Mouse (Mus musculus) neural tube, embryonic 10.5 days (tissue): ENCODE data around the gene Tent4a.

ENCODE experiments used
- DNase-seq: peaks from one replicate; pipeline ENCODE4 v3.0.0-alpha.2; 2017; ENCODE audit warnings: low spot score; ENCODE audit errors: extremely low spot score

Gene Tent4a

DNA sequence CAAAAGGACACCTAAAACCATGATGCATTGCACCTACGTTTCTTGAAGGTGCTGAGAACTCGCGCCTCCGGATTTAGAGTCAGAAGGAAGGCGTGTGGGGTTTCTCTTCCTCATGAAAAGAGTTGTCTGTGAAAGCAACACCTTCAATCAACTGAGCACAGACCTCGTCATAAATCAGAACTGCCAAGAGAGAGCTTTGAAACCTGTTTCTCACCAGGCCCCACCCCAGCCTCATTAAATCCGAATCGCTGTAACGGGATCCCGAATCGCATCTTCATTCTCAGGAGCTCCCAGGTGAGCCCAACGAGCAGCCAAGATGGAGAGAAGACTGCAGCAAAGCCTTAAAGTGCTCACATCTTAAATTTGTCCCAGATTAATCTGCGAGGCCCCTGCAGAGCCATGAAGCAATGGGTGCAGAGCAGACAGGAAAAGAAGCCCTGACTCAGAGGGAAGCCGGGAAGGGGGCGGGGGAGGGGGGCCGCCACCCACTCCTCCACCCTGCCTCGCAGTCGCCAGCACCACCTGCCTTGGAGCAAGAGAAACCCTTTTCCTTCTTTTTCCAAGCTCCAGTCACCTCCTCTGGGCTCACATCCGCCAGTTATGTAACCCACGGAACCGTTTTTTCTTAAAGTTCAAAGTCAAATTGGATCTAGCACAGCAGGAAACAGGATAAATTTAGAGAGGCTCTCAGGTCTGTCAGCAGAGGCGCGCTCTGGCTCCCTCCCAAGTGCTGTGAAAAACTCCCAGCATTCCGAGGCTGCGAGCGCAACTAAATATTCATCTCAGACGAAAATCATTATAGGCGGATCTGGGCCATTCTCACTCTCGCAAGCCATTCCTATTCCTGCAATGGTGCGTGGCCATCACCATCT lies 52.5 kb downstream of the Tent4a start:
- peak; percentile 34 for DNase-seq

DNA sequence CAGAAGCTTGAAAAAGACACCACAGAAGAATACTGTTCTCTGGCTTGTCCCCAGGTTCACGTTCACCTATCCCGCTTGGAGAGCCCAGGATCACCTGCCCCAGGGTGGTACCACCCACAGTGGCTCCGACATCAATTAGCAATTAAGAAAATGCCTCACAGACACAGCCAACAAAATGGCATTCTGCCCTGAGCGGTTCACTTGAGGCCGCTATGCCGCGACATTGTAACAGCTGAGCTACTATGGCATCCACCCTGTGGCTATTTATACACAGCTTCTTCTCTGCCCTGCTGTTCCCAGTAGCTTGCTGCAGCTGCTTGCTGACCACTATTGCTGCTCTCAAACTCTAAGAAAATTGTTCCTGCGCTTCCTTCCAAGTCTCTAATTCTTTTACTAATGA lies 53.4 kb downstream of the Tent4a start:
- no peak for DNase-seq

DNA sequence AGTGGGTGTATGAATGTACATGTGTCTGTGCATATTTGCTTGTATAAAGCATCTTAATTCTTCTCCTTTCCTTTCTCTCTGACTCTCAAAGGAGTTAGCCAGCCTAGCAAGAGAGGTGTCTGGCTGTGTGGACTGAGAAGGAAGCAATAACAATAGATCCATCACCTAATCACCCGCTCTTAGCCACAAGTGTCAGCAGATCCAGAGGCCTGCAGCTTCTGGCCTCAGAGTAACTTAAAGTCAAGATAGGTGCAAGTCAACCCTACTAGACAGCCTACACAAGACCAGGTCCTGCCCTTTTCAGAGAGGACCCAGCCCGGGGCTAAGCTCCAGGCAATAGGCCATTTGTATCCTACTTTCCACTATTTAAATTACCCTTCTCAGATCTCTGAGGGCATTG lies 54.5 kb downstream of the Tent4a start:
- DNase-seq = no peak

DNA sequence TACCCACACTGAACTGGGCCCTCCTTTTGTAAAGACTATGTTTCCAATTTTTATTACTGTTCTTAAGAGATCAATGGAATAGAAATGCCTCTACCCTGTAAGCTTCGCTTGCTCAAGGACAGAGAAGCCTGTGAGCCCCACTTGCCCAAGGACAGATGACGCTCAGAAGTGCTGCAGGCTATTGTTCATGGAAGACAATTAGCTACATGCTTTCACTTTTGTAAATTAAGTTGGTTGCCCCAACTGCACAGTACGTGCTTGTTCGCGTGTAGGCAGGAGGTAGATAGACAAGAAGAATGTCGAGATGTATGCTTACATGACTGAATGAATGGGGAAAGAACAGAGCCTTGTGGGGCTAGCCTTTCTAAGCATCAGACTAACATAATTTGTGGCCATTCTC lies 55.7 kb downstream of the Tent4a start:
- no peak for DNase-seq

DNA sequence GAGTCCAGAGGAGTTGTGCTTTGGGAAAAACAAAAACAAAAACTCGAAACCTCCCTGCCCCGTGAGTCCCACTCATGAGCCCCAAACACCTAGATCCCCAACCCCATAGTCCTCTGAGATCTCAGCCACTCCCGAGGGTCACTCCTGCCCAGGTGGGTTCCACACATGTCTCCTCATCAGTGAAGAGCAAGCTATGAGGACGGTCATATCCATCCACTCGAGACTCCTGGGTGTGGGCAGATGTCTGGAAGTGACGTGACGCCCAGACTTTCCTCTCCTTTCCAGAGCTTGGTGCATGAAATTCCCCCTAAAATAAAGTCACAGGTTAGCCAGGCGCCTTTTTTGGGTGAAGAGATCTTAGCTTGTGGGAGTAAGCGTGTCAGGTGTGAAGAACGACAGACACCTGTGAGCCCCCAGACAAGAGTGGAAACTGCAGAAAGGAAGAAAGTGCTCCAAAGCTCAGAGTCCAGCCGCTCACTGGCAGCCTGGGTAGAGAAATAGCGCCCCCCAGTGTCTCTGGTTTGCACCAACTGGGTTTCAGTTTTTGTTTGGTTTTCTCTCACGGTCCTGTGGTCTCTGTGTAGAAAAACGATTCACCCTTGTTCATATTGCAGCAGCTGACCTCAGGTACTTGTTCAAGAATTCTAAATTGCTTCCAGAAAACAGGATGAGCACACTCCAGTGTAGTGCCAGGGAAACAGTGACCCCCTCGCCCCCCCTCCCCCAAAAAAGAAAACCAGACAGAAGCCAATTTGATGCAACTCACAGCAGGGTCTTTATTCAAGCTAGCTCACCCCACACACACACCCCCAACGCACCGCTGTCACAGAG lies 73.6 kb downstream of the Tent4a start:
- DNase-seq = peak; percentile 71

DNA sequence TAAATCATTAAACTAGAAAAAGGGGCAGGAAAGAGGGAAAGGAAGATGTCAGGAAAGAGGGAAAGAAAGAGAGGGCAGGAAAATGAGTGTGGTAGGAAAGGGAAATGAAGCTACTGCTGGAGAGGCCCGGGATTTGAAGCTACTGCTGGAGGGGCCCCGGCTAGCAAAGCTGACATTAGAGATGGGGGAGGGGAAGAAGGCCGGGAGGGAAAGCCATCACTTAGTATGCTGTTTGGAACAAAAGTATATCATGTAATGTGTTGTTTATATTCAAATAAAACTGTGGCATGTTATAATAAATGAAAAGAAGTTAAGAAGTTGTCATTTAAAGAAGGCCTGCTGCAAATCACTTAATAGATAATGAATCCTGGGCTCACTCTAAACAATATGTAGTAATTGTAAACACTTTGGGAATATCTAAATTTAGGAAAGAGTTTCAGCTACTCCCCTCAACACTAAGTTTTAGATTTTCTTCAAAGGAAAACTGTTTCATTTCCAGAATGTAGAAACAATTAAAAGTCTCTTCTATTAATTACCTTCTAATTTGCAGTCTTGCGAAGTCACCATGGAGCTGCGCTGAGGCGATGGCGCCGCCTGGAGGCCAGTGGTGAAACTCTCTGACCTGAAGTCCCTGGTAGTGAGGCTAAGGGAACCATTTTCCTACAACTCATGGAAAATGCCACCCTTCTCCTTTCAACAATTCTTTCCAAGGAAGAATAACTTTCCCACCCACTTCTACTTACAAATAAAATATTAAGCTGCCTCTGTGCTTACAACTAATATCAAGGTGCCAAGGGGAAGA lies 74.6 kb downstream of the Tent4a start:
- DNase-seq = peak; percentile 49

DNA sequence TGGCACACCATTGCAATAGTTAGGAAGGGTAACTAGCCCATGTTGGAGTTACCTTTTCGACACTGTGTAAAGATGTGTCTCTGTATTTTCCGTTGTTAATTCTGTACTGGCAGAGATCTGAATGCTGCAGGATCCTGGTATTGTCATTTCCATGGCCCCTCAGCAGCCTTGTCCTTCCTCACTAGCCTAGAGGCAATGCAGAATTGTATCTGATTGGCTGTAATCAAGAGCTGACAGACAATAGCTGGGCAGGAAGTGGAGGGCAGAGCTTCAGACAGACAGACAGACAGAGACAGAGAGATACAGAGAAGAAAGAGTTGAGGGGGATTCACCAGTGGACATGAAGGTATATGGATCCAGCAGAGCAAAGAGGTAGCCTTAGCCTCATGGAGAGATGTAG lies 75.5 kb downstream of the Tent4a start:
- DNase-seq = no peak

DNA sequence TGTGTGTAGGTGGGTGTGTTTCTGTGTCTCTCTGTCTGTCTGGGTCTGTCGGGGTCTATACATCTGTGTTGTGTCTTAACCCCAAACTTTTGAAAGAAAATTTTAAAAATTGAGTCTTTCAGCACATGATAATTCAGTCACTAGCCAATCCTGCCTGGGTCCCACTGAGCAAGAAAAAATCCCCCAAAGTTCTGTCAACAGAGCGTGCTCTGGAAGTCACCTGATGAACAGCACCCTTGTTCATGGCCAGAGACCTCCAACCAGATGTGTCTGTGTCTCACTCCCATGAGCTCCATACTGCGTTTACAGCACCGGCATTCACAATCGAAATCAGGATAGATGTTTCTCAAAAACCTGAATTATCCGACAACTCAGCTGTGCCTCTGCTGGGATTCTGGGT lies 76.0 kb downstream of the Tent4a start:
- DNase-seq = no peak

DNA sequence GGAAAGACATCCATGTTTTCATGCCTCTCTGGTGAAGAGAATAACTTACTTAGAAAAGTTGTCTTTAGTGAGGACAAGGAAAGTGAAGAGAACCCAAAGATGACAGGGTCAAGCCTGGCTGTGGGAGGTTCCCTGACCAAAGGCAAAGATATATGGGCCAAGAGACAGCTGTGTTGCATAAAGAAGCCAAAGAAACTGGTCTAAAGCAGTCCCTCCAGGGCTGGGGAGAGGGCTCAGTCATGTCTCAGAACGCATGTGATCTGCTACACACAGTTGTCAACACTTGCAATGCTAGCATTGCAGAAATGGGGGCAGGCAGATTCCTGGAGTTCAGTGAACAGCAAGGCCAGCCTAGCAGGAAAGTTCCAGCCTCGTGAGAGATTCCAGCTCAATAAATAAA lies 77.3 kb downstream of the Tent4a start:
- no peak for DNase-seq

DNA sequence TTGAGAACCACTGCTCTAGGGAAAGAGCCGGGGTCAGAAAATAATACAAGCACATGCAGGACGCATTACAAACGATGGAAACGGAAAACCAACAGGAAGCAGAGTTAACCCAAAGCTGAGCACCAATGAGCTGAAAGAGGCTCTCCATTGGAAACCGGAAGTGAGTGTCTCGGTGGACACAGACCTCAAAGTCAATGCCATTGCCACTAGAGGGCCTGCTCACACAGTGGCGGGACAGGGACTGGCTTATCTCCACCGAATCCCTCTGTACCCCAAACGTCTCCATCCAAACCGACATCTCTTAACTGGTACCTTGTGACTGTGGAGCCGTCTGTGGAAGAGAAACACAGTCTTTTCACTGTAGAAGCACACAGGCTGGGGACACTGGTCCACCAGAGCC lies 77.8 kb downstream of the Tent4a start:
- DNase-seq = no peak

DNA sequence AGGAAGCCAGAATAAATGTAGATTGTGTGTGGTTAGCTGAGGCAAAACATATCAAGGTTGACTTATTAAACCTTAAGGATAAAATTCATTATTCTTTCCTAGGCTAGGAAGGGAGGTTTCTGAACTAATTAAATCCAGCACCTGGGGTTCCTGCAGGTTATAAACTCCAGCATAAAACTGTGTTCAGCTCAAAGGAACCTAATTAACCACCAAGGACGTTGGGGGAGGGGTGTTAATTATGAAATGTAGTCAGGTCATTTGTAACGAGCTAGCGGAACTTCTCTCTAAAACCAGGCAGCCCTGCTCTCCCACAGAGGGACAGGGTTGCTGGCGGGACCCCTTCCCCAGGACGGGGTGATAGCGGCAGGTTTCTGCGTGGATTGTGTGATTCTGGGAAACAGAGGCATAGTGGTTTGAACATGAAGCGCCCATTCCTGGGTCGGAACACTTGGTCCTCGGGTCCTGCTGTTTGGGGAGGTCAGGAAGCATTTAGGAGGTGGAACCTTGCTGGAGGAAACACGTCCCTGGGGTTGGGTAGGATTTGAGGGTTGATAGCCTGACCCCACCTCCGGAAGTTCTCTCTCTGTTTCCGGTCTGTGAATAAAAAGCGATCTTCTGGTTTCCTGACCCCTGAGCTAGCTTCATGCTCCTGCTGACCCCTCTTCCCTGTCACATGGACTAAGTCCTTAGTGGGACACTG lies 78.8 kb downstream of the Tent4a start:
- DNase-seq = no peak
